Mouse (Mus musculus): ENCODE data around the gene Grrp1. TPM values are rescaled to one million over a fixed set of nuclear protein-coding genes. Genes with fewer than 3 reads are reported as not detected.

Gene Grrp1
- polyA plus RNA-seq (2015; fragmentation: Nextera tagmentation; extraction: Ambion mirVana) = 3.7 and 4.2 TPM in 2 replicates

DNA sequence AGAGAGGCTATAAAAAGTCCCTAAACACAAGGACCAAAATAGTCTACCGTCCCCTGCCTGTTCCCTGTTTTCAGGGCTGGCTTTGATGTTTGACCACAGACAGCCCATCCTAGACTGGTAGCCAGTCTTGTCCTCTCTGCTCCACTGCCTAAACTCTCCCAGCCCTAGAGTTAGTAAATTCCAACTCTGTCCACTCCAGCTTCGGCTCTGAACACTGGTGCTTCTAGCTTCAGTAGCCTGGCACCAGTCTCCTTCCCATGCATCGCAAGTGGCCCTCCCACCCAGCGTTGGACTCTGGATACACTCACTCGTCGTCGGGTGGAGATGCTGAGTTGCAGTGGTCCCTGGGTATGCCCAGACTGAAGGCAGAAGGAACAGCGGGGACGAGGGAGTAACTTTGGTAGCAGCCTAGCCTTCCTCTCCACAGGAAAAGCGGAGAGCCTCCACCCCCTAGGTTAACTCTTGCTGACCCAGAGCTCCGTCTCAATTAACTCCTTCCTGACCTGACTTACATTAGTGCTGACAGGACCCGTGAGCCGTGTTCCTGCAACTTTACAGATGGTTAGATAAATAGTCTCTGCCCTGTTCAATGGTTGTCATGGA lies at the start of gene Grrp1:
Gene Grrp1 (minus strand): TSS at position 385 of the 603 bp plus-strand sequence.
- no peaks in the 10 kb centered on the region for H3K9me3 ChIP-seq (ENCODE audit: control insufficient read depth, low read length)
- DNase-seq (ENCODE audit: low spot score) (no peak), ATAC-seq (ENCODE audit: low FRiP score, low TSS enrichment) (no peak)
- H3K36me3 ChIP-seq (ENCODE audit: control insufficient read depth, insufficient read depth, low read length) = no peaks in the 10 kb centered on the region
- H3K4me2 ChIP-seq (replicated peaks; ENCODE audit: low read depth) = peak within 1 kb of the TSS; percentile 37
- H3K9ac ChIP-seq (ENCODE audit: low read length) = 0 out of 2 replicates have a peak within 1 kb of the TSS, but pooled peaks have one; percentile 23
- peak within 1 kb of the TSS; percentile 27 for H3K4me3 ChIP-seq (ENCODE audit: low read depth, low read length)
- WGBS = 3% methylated on average over 13 of the region's 13 CpGs
- peaks cover 11% of the 10 kb centered on the region; the same call in 1 of the 2 replicates for H3K27me3 ChIP-seq (ENCODE audit: control insufficient read depth, insufficient read depth, low read length)
- TF ChIP-seq CTCF (IDR thresholded peaks at IDR 0.05; ENCODE audit: low read depth) = no peak
- TF ChIP-seq EP300 (optimal IDR thresholded peaks at IDR 0.05) = no peak
- H3K4me1 ChIP-seq (replicated peaks; ENCODE audit: control insufficient read depth, insufficient read depth) = 0 out of 2 replicates have a peak, but pooled peaks cover 2% of the 10 kb centered on the region
- peak within 1 kb of the TSS; percentile 40; the same call in 1 of the 2 replicates for H3K27ac ChIP-seq (replicated peaks)

DNA sequence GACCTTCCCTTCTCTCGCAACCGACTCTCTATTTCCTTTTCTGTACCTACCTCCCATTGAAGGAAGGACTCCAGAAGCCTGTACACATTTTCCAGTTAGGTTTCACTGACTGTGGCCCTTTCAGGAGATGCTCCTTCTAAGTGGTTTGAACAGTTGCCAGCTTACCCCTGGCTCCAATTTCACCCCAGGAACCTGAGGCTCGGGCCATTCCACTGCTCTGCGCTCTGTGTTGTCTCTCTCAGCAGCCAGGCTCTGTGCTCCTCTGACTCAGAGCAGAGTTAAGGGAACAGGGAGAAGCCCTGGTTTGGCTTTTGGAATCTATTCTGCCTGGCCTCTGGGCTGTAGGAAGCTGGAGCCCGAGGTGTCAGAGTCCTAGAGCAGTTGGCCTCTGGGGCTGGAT lies 48.2 kb upstream of the Grrp1 start:
- WGBS = 69% methylated on average over 5 of the region's 5 CpGs

DNA sequence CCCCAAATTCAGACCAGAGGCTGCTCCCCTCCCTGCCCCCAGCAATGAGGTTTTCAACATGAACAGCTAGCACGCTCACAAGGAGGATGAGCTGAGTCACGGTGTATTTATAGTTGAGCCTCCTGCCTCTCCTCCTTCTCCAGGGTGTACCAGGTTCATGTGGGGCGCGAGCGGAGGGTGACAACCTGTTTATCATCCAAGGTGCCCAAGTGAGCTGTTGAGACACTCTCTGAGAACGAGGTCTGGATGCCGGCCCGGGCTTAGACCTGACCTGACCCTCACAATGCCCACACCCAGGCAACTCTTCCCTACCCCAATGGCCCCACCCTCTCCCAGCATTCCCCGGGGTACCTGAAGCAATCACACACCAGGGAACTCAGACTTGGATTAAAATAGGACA lies 46.4 kb upstream of the Grrp1 start:
- ATAC-seq (ENCODE audit: low FRiP score, low TSS enrichment) (peak; percentile 62), DNase-seq (ENCODE audit: low spot score) (no peak)
- H3K27ac ChIP-seq (replicated peaks) = no peak overlapping the region

More for the DNA sequence above, 48.2 kb upstream of the Grrp1 start:
- no peaks in the 10 kb centered on the region for H3K9me3 ChIP-seq (ENCODE audit: control insufficient read depth, low read length)
- ATAC-seq (ENCODE audit: low FRiP score, low TSS enrichment) = no peak
- TF ChIP-seq CTCF (IDR thresholded peaks at IDR 0.05; ENCODE audit: low read depth) = no peak
- TF ChIP-seq EP300 (optimal IDR thresholded peaks at IDR 0.05) = no peak
- H3K4me3 ChIP-seq (ENCODE audit: low read depth, low read length) = no peak overlapping the region
- no peak overlapping the region for H3K4me2 ChIP-seq (replicated peaks; ENCODE audit: low read depth)
- H3K4me1 ChIP-seq (replicated peaks; ENCODE audit: control insufficient read depth, insufficient read depth) = no peaks in the 10 kb centered on the region
- no peaks in the 10 kb centered on the region for H3K27me3 ChIP-seq (ENCODE audit: control insufficient read depth, insufficient read depth, low read length)
- DNase-seq (ENCODE audit: low spot score) = no peak
- H3K36me3 ChIP-seq (ENCODE audit: control insufficient read depth, insufficient read depth, low read length) = no peaks in the 10 kb centered on the region
- H3K9ac ChIP-seq (ENCODE audit: low read length) = no peak overlapping the region
- H3K27ac ChIP-seq (replicated peaks) = no peak overlapping the region

DNA sequence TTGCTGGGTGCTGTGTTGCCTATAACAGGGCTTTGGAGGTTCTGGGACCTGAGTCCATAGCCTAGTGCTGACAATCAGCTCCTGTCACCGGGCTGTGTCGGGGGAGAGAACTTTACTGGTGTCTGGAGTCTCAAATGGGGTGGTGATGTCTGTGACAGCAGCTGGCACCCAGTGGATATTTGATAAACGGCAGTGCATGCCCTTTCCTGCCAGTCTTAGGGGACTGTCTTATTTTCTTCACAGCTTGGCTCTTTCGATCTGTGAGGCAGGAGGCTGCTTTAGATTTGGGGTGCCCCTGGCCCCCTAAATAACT lies 45.5 kb upstream of the Grrp1 start:
- H3K9ac ChIP-seq (ENCODE audit: low read length) = no peak overlapping the region
- TF ChIP-seq EP300 (optimal IDR thresholded peaks at IDR 0.05) (no peak), CTCF (IDR thresholded peaks at IDR 0.05; ENCODE audit: low read depth) (no peak)
- no peak overlapping the region for H3K4me3 ChIP-seq (ENCODE audit: low read depth, low read length)
- H3K4me1 ChIP-seq (replicated peaks; ENCODE audit: control insufficient read depth, insufficient read depth) = no peaks in the 10 kb centered on the region
- no peak overlapping the region for H3K27ac ChIP-seq (replicated peaks)
- DNase-seq (ENCODE audit: low spot score) = no peak
- no peaks in the 10 kb centered on the region for H3K27me3 ChIP-seq (ENCODE audit: control insufficient read depth, insufficient read depth, low read length)
- H3K4me2 ChIP-seq (replicated peaks; ENCODE audit: low read depth) = no peak overlapping the region
- no peak for ATAC-seq (ENCODE audit: low FRiP score, low TSS enrichment)
- H3K9me3 ChIP-seq (ENCODE audit: control insufficient read depth, low read length) = no peaks in the 10 kb centered on the region
- 42% methylated on average over 4 of the region's 4 CpGs for WGBS
- H3K36me3 ChIP-seq (ENCODE audit: control insufficient read depth, insufficient read depth, low read length) = no peaks in the 10 kb centered on the region

More for the DNA sequence above, 46.4 kb upstream of the Grrp1 start:
- 48% methylated on average over 9 of the region's 9 CpGs for WGBS
- no peak overlapping the region for H3K4me3 ChIP-seq (ENCODE audit: low read depth, low read length)
- no peak overlapping the region for H3K9ac ChIP-seq (ENCODE audit: low read length)
- no peaks in the 10 kb centered on the region for H3K36me3 ChIP-seq (ENCODE audit: control insufficient read depth, insufficient read depth, low read length)
- no peaks in the 10 kb centered on the region for H3K27me3 ChIP-seq (ENCODE audit: control insufficient read depth, insufficient read depth, low read length)
- no peak for TF ChIP-seq EP300 (optimal IDR thresholded peaks at IDR 0.05)
- TF ChIP-seq CTCF (IDR thresholded peaks at IDR 0.05; ENCODE audit: low read depth) = no peak
- H3K4me2 ChIP-seq (replicated peaks; ENCODE audit: low read depth) = no peak overlapping the region
- H3K4me1 ChIP-seq (replicated peaks; ENCODE audit: control insufficient read depth, insufficient read depth) = no peaks in the 10 kb centered on the region
- H3K9me3 ChIP-seq (ENCODE audit: control insufficient read depth, low read length) = no peaks in the 10 kb centered on the region

DNA sequence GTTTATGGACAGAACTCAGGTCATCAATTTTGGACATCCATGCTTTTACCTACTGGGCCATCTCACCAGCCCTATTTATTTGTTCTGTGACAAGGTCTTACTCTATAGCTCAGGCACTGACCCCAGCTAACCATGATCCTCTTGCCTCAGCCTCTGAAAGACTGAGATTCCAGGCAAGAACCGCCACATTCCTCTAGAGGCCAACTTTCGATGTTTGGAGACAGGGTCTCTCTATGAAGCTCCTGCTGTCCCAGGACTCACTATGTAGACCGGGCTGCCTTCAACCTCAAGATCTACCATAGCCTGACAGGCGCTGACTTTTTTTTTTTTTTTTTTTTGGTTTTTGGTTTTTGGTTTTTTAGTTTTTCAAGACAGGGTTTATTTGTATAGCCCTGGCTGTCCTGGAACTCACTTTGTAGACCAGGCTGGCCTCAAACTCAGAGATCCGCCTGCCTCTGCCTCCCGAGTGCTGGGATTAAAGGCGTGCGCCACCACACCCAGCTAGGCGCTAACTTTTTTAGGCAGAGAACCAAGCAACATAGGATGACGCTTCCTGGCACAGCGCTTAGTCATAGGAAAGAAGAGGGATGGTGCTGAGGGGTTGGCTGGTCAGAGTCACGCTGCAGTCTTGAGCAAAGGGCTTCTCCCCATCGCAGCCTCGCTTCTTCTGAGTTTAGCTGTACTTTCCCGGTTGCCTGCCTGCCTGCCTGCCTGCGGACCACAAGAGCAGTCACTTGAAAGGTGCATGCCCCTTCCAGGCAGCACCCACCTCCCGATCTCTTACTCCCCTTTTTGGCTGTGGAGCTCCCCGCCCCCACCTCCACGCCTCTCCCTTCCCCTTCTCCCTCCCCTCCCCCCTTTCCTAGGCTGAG lies 45.0 kb upstream of the Grrp1 start:
- no peak overlapping the region for H3K27ac ChIP-seq (replicated peaks)
- H3K4me2 ChIP-seq (replicated peaks; ENCODE audit: low read depth) = no peak overlapping the region
- no peak overlapping the region for H3K9ac ChIP-seq (ENCODE audit: low read length)
- H3K9me3 ChIP-seq (ENCODE audit: control insufficient read depth, low read length) = no peaks in the 10 kb centered on the region
- no peaks in the 10 kb centered on the region for H3K36me3 ChIP-seq (ENCODE audit: control insufficient read depth, insufficient read depth, low read length)
- H3K4me3 ChIP-seq (ENCODE audit: low read depth, low read length) = no peak overlapping the region
- ATAC-seq (ENCODE audit: low FRiP score, low TSS enrichment) = no peak
- TF ChIP-seq CTCF (IDR thresholded peaks at IDR 0.05; ENCODE audit: low read depth) (no peak), EP300 (optimal IDR thresholded peaks at IDR 0.05) (no peak)
- H3K4me1 ChIP-seq (replicated peaks; ENCODE audit: control insufficient read depth, insufficient read depth) = no peaks in the 10 kb centered on the region
- DNase-seq (ENCODE audit: low spot score) = no peak
- no peaks in the 10 kb centered on the region for H3K27me3 ChIP-seq (ENCODE audit: control insufficient read depth, insufficient read depth, low read length)
- WGBS = 70% methylated on average over 19 of the region's 19 CpGs

DNA sequence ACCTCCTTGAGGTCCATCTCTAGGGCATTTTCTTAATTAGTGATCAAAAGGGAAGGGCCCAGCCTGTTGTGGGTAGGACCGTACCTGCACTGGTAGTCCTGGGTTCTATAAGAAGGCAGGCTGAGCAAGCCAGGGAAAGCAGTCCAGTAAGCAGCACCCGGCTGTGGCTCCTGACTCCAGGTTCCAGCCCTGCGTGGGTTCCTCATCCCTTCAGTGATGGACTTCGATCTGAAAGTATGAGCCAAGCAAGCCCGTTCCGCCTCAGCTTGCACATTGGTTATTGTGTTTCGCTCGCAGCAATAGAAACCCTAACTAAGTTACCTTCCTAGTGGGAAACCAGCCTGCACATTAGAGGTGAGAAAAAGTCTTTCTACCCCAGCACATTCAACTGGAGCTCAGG lies 43.5 kb upstream of the Grrp1 start:
- H3K4me3 ChIP-seq (ENCODE audit: low read depth, low read length) = no peak overlapping the region
- no peaks in the 10 kb centered on the region for H3K4me1 ChIP-seq (replicated peaks; ENCODE audit: control insufficient read depth, insufficient read depth)
- 94% methylated on average over 8 of the region's 8 CpGs for WGBS
- no peak overlapping the region for H3K9ac ChIP-seq (ENCODE audit: low read length)
- no peak overlapping the region for H3K27ac ChIP-seq (replicated peaks)
- DNase-seq (ENCODE audit: low spot score) (no peak), ATAC-seq (ENCODE audit: low FRiP score, low TSS enrichment) (no peak)
- H3K36me3 ChIP-seq (ENCODE audit: control insufficient read depth, insufficient read depth, low read length) = no peaks in the 10 kb centered on the region
- H3K27me3 ChIP-seq (ENCODE audit: control insufficient read depth, insufficient read depth, low read length) = no peaks in the 10 kb centered on the region
- no peaks in the 10 kb centered on the region for H3K9me3 ChIP-seq (ENCODE audit: control insufficient read depth, low read length)
- no peak for TF ChIP-seq EP300 (optimal IDR thresholded peaks at IDR 0.05)
- no peak for TF ChIP-seq CTCF (IDR thresholded peaks at IDR 0.05; ENCODE audit: low read depth)
- H3K4me2 ChIP-seq (replicated peaks; ENCODE audit: low read depth) = no peak overlapping the region

All from stomach, postnatal 0 days (tissue).